Mouse (Mus musculus) G1E (cell line): ENCODE measurements at regions not wholly inside any gene's neighbourhood (a gene's known extent, or its start where the extent isn't known, plus 50 kb on each side); places are given as distances from the start of the nearest gene placed in this dataset.

Experiments used
- ATAC-seq: 2 replicates; pipeline ENCODE4 v1.8.0; 2016; ENCODE audit warnings: mild to moderate bottlenecking; ENCODE audit not compliant: insufficient number of reproducible peaks, poor library complexity, low FRiP score, severe bottlenecking; ENCODE audit errors: extremely low read depth
- DNase-seq: peaks from one replicate; pipeline ENCODE4 v3.0.0; 2012; ENCODE audit warnings: low spot score
- H3K27me3 ChIP-seq: 2 replicates; pipeline ENCODE4 v1.6.1; 2012; ENCODE audit warnings: mild to moderate bottlenecking, low read length, inconsistent platforms; ENCODE audit not compliant: insufficient read depth
- H3K36me3 ChIP-seq: replicated peaks from 2 replicates; pipeline ENCODE3; 2012; ENCODE audit warnings: mild to moderate bottlenecking, inconsistent platforms
- H3K4me1 ChIP-seq: 2 replicates; pipeline ENCODE4 v1.6.1; 2012; ENCODE audit warnings: low read depth, low read length, inconsistent platforms, mixed read lengths; ENCODE audit not compliant: insufficient read depth
- H3K4me3 ChIP-seq: 2 replicates; pipeline ENCODE4 v1.5.1; 2012; ENCODE audit warnings: low read depth, mild to moderate bottlenecking, inconsistent platforms, low read length, moderate library complexity, mixed read lengths
- H3K9me3 ChIP-seq: replicated peaks from 2 replicates; pipeline ENCODE4 v1.6.1; 2012; ENCODE audit warnings: inconsistent platforms
- CTCF ChIP-seq: IDR thresholded peaks from 2 replicates; pipeline ENCODE4 v1.5.1; 2012; ENCODE audit warnings: low read depth, low read length, inconsistent platforms, mixed read lengths
- GATA1 ChIP-seq: IDR thresholded peaks from 2 replicates; pipeline ENCODE4 v1.6.1; 2012; ENCODE audit warnings: borderline replicate concordance, low read length, inconsistent platforms, mixed read lengths
- GATA2 ChIP-seq: IDR thresholded peaks from 2 replicates; pipeline ENCODE4 v1.6.1; 2012; ENCODE audit warnings: low read depth, low read length, inconsistent platforms, borderline replicate concordance
- POLR2AphosphoS5 ChIP-seq: IDR thresholded peaks from 2 replicates; pipeline ENCODE4 v1.6.1; 2012; ENCODE audit warnings: low read depth, low read length, inconsistent platforms; ENCODE audit not compliant: insufficient replicate concordance
- TAL1 ChIP-seq: conservative IDR thresholded peaks from 2 replicates; pipeline ENCODE4 v1.6.1; 2012; ENCODE audit warnings: low read depth, low read length, inconsistent platforms, mixed read lengths

GRCm38 (mm10) chr4:45713837-45714508 is 84.8 kb upstream of the Aldh1b1 start:
- no peak overlapping the region for H3K4me3 ChIP-seq
- H3K9me3 ChIP-seq, result no peaks in the 10 kb centered on the region
- H3K27me3 ChIP-seq, result no peaks in the 10 kb centered on the region
- no peak for ATAC-seq
- H3K4me1 ChIP-seq, result no peaks in the 10 kb centered on the region
- H3K36me3 ChIP-seq, result no peaks in the 10 kb centered on the region
- no peak for TF ChIP-seq CTCF
- TF ChIP-seq GATA1, result no peak
- no peak for TF ChIP-seq TAL1
- no peak for TF ChIP-seq POLR2AphosphoS5
- TF ChIP-seq GATA2, result no peak
- DNase-seq, result no peak

GRCm38 (mm10) chr4:45713046-45713706 is 85.6 kb upstream of the Aldh1b1 start:
- Histone ChIP-seq H3K4me1 (no peaks in the 10 kb centered on the region), H3K9me3 (no peaks in the 10 kb centered on the region), H3K4me3 (no peak overlapping the region), H3K36me3 (no peaks in the 10 kb centered on the region), H3K27me3 (no peaks in the 10 kb centered on the region)
- TF ChIP-seq GATA1 (no peak), TAL1 (no peak), POLR2AphosphoS5 (no peak), CTCF (no peak), GATA2 (no peak)
- ATAC-seq (no peak), DNase-seq (no peak)

GRCm38 (mm10) chr4:45703997-45704396 is 94.8 kb upstream of the Aldh1b1 start:
- no peak for ATAC-seq
- Histone ChIP-seq H3K4me1 (no peaks in the 10 kb centered on the region), H3K27me3 (no peaks in the 10 kb centered on the region), H3K4me3 (no peak overlapping the region), H3K36me3 (no peaks in the 10 kb centered on the region), H3K9me3 (no peaks in the 10 kb centered on the region; the same call in 1 of the 2 replicates)
- no peak for TF ChIP-seq POLR2AphosphoS5
- TF ChIP-seq GATA1, result no peak
- TF ChIP-seq TAL1, result no peak
- TF ChIP-seq CTCF, result no peak
- TF ChIP-seq GATA2, result no peak
- DNase-seq, result no peak

GRCm38 (mm10) chr4:45699601-45700000 is 99.2 kb upstream of the Aldh1b1 start:
- TF ChIP-seq TAL1 (no peak), CTCF (no peak), POLR2AphosphoS5 (no peak), GATA2 (no peak), GATA1 (no peak)
- H3K9me3 ChIP-seq, result no peaks in the 10 kb centered on the region; the same call in 1 of the 2 replicates
- H3K36me3 ChIP-seq, result no peaks in the 10 kb centered on the region
- no peaks in the 10 kb centered on the region for H3K4me1 ChIP-seq
- 0 out of 2 replicates have a peak, but pooled peaks cover 3% of the 10 kb centered on the region for H3K27me3 ChIP-seq
- DNase-seq, result no peak
- H3K4me3 ChIP-seq, result no peak overlapping the region
- no peak for ATAC-seq

GRCm38 (mm10) chr4:45695239-45695638 is 103.6 kb upstream of the Aldh1b1 start:
- Histone ChIP-seq H3K36me3 (no peaks in the 10 kb centered on the region), H3K4me1 (no peaks in the 10 kb centered on the region), H3K9me3 (no peaks in the 10 kb centered on the region), H3K4me3 (no peak overlapping the region), H3K27me3 (0 out of 2 replicates have a peak, but pooled peaks cover 3% of the 10 kb centered on the region)
- TF ChIP-seq CTCF (no peak), TAL1 (no peak), GATA1 (no peak), GATA2 (no peak), POLR2AphosphoS5 (no peak)
- ATAC-seq, result no peak
- DNase-seq, result no peak
